Mouse (Mus musculus) brown adipose tissue, adult 24 weeks (tissue): ENCODE data around the gene Dlg1. TPM values are rescaled to one million over a fixed set of nuclear protein-coding genes. Genes with fewer than 3 reads are reported as not detected.

Source experiments
- H3K27ac ChIP-seq: fragments of 200-500 bp; replicated peaks from 2 replicates; pipeline ENCODE4 v1.5.1; 2012; ENCODE audit warnings: low read depth, mild to moderate bottlenecking, low read length
- H3K4me1 ChIP-seq: fragments of 200-500 bp; 2 replicates; pipeline ENCODE4 v1.6.1; 2012; ENCODE audit warnings: low read length, mixed read lengths; ENCODE audit not compliant: control insufficient read depth, insufficient read depth, insufficient read length
- H3K4me3 ChIP-seq: fragments of 200-500 bp; 2 replicates; pipeline ENCODE4 v1.5.1; 2012; ENCODE audit warnings: low read depth, mild to moderate bottlenecking, low read length, moderate library complexity; ENCODE audit not compliant: insufficient read depth
- polyA plus RNA-seq: library from polyadenylated mRNA; stranded (reverse); fragments of >200 nt; gene quantifications from 2 replicates; pipeline ENCODE4 v1.2.4, GENCODE M21; 2012; ENCODE audit not compliant: missing spikeins, insufficient read depth, insufficient read length

Dlg1 gene
- polyA plus RNA-seq, 1 experiment, result 34.6 TPM

DNA sequence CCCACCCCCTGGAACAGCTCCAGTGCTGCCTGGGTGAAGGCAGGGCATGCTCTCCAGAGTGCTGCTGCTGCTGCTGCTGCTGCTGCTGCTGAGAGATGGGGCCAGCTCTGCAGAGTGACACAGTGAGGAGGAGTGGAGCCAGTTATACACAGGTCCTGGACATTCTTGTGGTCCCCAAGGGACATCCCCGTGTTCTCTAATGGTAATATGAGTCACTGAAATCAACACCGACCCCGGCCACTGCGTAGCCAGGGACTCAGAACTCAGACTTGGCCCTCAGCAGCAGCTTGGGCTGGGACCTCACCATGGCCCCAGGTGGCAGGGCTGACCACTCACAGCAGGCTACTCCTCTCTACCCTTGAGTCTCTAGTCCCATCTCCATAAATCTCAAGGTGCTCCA, 21.5 kb upstream of the Dlg1 start:
- no peaks in the 10 kb centered on the region for H3K4me1 ChIP-seq
- no peak overlapping the region for H3K27ac ChIP-seq
- no peak overlapping the region for H3K4me3 ChIP-seq

DNA sequence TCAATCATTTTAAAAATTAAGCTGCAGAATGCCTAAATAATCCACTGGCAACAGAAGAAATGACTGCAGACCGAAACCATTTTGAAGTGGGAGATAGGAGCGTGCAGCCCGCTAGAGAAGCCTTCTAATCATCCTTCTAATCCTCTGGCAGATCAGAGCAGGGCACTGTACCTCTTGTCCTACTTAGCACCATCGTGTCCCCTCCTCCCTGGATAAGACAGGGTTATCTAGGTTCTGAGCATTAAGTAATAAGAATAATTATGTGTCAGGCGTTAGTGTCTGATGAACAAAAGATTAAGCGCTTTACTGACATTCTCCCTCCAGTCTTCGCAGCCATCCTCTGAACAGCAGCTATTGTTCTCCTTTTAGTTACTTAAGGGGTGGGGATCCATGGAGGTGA, 16.0 kb upstream of the Dlg1 start:
- H3K27ac ChIP-seq, result no peak overlapping the region
- H3K4me3 ChIP-seq, result no peak overlapping the region
- H3K4me1 ChIP-seq, result no peaks in the 10 kb centered on the region

GRCm38 (mm10) chr16:31650788-31651187, 12.5 kb upstream of the Dlg1 start:
- Histone ChIP-seq H3K4me3 (no peak overlapping the region), H3K4me1 (no peaks in the 10 kb centered on the region), H3K27ac (no peak overlapping the region)

- H3K27ac ChIP-seq, result peak overlapping the region; percentile 92
These were observed 11.7 kb upstream of the Dlg1 start for GRCm38 (mm10) chr16:31651541-31651940.

DNA sequence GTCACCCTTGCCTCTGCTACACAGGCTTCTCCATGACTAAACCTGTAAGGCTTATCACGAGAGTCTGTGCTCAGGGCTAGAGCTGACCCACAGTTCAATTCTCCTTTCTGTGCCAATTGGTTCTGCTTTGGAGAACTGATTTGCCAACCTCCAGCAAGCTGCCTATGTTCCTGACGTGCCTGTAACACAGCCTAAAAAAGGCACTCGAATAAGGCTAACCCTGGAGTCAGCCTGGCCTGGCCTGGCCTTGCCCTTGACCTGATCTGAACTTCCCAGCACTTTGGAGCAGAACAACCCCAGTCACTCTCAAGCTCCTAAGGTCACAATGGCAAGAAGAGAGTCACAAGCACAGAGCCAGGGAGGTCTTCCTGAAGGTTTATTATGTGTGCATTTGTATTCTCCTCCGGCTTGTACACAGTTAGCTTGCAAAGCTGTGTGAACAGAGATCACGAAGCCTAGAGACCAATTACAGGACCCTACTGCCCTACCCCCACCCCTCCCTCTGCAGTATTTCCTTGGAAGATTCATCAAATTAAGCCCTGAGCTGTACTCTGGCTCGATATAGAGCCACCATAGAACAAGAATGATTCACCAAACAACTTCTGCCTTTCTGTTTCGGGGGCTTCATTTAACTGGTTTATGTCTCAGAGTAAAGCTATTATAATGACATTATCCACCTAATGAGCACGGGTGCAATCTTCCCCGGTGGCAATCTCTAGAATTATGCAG, 11.0 kb upstream of the Dlg1 start:
- Histone ChIP-seq H3K4me3 (no peak overlapping the region), H3K27ac (peak overlapping the region; percentile 92), H3K4me1 (no peaks in the 10 kb centered on the region)

More at GRCm38 (mm10) chr16:31651541-31651940, 11.7 kb upstream of the Dlg1 start:
- Histone ChIP-seq H3K4me3 (no peak overlapping the region), H3K4me1 (no peaks in the 10 kb centered on the region)

GRCm38 (mm10) chr16:31653616-31654015, 9.6 kb upstream of the Dlg1 start:
- no peak overlapping the region for H3K4me3 ChIP-seq
- peak overlapping the region; percentile 91 for H3K27ac ChIP-seq
- no peaks in the 10 kb centered on the region for H3K4me1 ChIP-seq

DNA sequence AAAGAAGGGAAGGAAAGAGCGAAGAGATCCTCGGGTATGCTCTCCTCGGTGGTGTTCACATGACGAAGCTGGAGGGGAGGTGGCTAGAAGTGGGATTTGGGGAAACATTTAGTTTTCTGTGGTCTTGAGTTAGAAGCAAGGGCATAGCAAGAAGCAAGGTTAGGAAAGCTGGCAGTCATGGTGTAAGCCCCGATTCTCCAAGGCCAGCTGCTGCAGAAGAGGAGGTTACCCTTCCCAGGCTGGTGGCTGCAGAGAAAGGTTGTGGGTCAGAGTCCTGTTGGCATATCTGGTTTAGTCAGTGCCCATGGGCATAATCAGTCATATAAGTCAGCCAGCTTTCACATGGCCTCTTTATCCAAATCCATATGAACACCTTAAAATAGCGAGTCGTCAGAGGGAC, 9.2 kb upstream of the Dlg1 start:
- Histone ChIP-seq H3K4me3 (no peak overlapping the region), H3K4me1 (no peaks in the 10 kb centered on the region), H3K27ac (peak overlapping the region; percentile 91)

DNA sequence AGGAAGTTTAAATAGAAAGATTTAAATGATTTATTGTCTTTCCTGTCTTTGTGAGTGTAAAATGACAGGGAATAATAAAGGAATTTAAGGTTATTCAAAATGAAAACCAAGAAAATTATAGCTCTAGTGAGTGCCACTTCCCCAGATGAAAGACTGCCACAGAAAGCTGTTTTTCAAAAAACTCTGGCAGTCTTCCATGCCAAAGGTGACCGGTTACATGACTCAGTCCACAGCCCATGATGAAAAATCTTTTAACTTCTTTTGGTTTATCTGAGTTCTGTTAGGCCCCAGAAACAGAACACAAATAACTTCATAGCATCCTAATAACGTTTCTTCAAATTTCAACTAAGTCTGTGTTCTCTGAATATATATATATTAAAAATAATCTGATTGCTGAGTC, 7.7 kb upstream of the Dlg1 start:
- Histone ChIP-seq H3K27ac (no peak overlapping the region), H3K4me3 (no peak overlapping the region), H3K4me1 (no peaks in the 10 kb centered on the region)

- H3K4me3 ChIP-seq, result no peak overlapping the region
- H3K27ac ChIP-seq, result no peak overlapping the region
- no peaks in the 10 kb centered on the region for H3K4me1 ChIP-seq
These were observed 5.7 kb upstream of the Dlg1 start for GRCm38 (mm10) chr16:31657502-31657901.

GRCm38 (mm10) chr16:31658539-31659334, 4.5 kb upstream of the Dlg1 start:
- Histone ChIP-seq H3K27ac (0 out of 2 replicates have a peak overlapping the region, but pooled peaks have one; percentile 39), H3K4me1 (no peaks in the 10 kb centered on the region)

DNA sequence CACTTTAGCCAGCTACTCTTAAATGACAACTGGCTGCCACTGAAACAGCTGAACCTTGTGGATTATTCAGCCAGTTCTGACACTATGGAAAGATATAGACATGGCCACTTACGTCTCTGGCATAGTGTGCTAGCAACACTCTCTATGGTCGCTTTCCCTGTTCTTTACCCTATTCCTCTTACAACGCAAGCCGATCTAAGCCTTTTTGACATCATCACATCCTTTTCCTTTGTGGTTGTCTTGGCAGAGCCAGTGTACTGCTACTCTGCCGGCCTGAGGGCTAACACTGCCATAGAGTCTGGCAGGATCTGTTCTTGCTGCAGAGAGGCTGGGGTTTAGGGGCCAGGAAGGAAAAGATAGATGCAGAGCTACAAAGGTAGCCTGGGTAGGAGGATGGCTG, 3.8 kb upstream of the Dlg1 start:
- Histone ChIP-seq H3K4me1 (no peaks in the 10 kb centered on the region), H3K27ac (no peak overlapping the region), H3K4me3 (no peak overlapping the region)

More at GRCm38 (mm10) chr16:31658539-31659334, 4.5 kb upstream of the Dlg1 start:
- H3K4me3 ChIP-seq, result no peak overlapping the region

DNA sequence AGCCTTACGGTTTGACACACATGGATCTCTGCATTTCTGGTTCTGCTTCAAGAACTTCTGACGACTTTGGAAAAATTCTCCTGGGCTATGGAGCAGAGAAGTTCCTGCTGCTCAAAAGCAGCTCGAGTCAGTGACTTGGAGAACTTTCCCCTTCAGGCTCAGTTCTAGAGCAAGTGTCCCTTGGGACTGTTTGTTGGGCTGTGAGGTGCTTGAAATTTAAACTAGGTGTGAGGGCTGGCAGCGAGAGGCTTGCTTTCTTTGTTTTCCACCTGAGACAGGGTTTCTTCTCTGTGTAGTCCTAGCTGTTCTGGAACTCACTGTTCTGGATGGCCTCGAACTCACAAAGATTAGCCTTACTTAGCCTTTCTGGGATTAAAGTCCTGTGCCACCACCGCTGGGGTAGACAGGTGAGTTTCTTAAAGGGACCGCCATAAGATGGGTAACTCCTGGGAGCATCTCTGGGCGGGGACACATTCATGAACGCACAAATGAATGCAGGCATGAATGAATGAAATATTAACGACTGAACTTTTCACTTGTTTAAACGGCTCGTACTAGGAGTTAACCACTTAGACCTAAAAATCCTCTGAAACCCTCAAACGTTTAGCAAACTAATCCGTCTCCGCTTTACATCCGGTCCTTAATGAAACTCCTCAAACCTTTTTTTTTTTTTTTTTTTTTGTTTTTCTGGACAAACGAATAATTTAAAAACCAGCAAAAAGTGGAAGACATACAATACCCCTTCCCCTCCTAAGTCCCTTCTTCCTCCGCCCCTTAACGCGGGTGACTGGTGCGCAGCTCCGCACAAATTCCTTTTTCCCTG, 476 bp upstream of the Dlg1 start:
- Histone ChIP-seq H3K27ac (peak overlapping the region; percentile 27; the same call in 1 of the 2 replicates), H3K4me3 (peak overlapping the region; percentile 98)

DNA sequence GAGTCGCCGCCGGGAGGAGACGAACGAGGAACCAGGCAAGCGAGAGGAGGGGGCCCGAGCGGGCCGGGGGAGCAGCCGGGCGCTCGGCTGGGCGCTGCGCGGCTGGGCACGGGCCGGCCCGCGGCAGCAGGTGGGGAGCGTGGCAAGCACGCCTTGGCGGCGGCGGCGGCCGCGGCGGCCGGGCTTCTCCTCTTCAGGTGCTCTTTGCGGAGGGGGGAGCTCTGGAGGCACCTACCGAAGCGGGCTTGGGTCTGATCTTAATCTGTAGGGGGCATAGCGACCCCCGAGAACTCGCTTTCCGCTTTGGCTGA, 999 bp downstream of the Dlg1 start:
- Histone ChIP-seq H3K4me1 (no peaks in the 10 kb centered on the region), H3K4me3 (peak overlapping the region; percentile 98)

More for the DNA sequence above, 476 bp upstream of the Dlg1 start:
- H3K4me1 ChIP-seq, result no peaks in the 10 kb centered on the region

DNA sequence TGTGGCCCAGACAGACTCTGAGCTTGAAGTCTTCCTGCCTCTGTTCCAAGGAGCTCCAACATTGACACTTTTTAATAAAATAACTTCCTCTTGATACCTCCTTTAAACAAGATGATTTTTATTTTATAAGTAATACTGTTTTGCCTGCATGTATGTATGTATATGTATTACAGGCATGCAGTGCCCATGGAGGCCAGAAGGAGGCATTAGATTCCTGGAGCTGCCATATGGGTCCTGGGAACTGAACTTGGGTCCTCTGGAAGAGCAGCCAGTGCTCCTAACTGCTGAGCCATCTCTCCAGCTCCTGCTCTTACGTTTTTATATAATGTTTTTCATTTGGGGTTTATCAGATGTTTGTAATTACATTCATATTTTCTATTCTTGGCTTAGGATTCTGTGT, 9.0 kb downstream of the Dlg1 start:
- H3K4me1 ChIP-seq, result no peaks in the 10 kb centered on the region; the same call in 1 of the 2 replicates
- no peak overlapping the region for H3K4me3 ChIP-seq
- no peak overlapping the region for H3K27ac ChIP-seq

More for the DNA sequence above, 999 bp downstream of the Dlg1 start:
- H3K27ac ChIP-seq, result peak overlapping the region; percentile 50

GRCm38 (mm10) chr16:31677463-31677862, 14.2 kb downstream of the Dlg1 start:
- H3K4me3 ChIP-seq, result no peak overlapping the region
- no peak overlapping the region for H3K27ac ChIP-seq
- no peaks in the 10 kb centered on the region; the same call in 1 of the 2 replicates for H3K4me1 ChIP-seq
